Mouse (Mus musculus) erythroblast, embryonic 14.5 days (primary cell): Measurements from ENCODE around the gene Zbtb2.

ENCODE experiments used
- GATA1 ChIP-seq: IDR thresholded peaks from 2 replicates; pipeline ENCODE4 v1.6.1; 2012; ENCODE audit warnings: low read length, inconsistent platforms, mixed read lengths
- TAL1 ChIP-seq: IDR thresholded peaks from 3 replicates; pipeline ENCODE4 v1.6.1; 2012; ENCODE audit warnings: low read length, inconsistent platforms, mixed read lengths

- TF ChIP-seq GATA1, result no peak
- TF ChIP-seq TAL1, result no peak
These were observed 40.8 kb downstream of the Zbtb2 start for GRCm38 (mm10) chr10:4347136-4347492.
